Mouse (Mus musculus) forebrain, embryonic 15.5 days (tissue): ENCODE results near the gene Akt1s1. TPM values are rescaled to one million over a fixed set of nuclear protein-coding genes. Genes with fewer than 3 reads are reported as not detected.

Source experiments
- ATAC-seq: fragments of 200-750 bp; cut with Nextera tagmentation; replicated peaks from 2 replicates; pipeline ENCODE4 v1.8.0; 2017; ENCODE audit warnings: mild to moderate bottlenecking, moderate TSS enrichment, moderate library complexity
- H3K27ac ChIP-seq: fragments of 300-500 bp; sonication (generic); replicated peaks from 2 replicates; pipeline ENCODE4 v1.5.1; 2015; ENCODE audit warnings: mild to moderate bottlenecking, inconsistent platforms
- H3K27me3 ChIP-seq: fragments of 300-500 bp; sonication (generic); 2 replicates; pipeline ENCODE4 v1.6.1; 2015; ENCODE audit warnings: inconsistent platforms
- H3K36me3 ChIP-seq: fragments of 300-500 bp; sonication (generic); 2 replicates; pipeline ENCODE4 v1.6.1; 2015; ENCODE audit warnings: mild to moderate bottlenecking, inconsistent platforms
- H3K4me1 ChIP-seq: fragments of 300-500 bp; sonication (generic); 2 replicates; pipeline ENCODE4 v1.6.1; 2015; ENCODE audit warnings: inconsistent platforms
- H3K4me2 ChIP-seq: fragments of 300-500 bp; sonication (generic); replicated peaks from 2 replicates; pipeline ENCODE4 v1.6.1; 2015; ENCODE audit warnings: mild to moderate bottlenecking, inconsistent platforms
- H3K4me3 ChIP-seq: fragments of 300-500 bp; sonication (generic); 2 replicates; pipeline ENCODE4 v1.5.1; 2015; ENCODE audit warnings: mild to moderate bottlenecking, inconsistent platforms
- H3K9ac ChIP-seq: fragments of 300-500 bp; sonication (generic); replicated peaks from 2 replicates; pipeline ENCODE4 v1.6.1; 2015; ENCODE audit warnings: mild to moderate bottlenecking, inconsistent platforms
- H3K9me3 ChIP-seq: fragments of 300-500 bp; sonication (generic); 2 replicates; pipeline ENCODE4 v1.6.1; 2016; ENCODE audit warnings: inconsistent platforms
- WGBS: fragments of 180-500 bp; shearing (Covaris S2); methylation state at CpG from one replicate; pipeline ENCODE4 v1.1.7; 2015; ENCODE audit warnings: mixed read lengths; 5-methylcytosine and 5-hydroxymethylcytosine counted together
- polyA plus RNA-seq: library from polyadenylated mRNA; unstranded; fragments of >200 nt; fragmentation: Nextera tagmentation; extraction: Ambion mirVana; gene quantifications from 2 replicates; pipeline ENCODE4 v1.2.1, GENCODE M21; 2015

The Akt1s1 gene
- polyA plus RNA-seq, 1 experiment from 2014 or later: 120 TPM

DNA sequence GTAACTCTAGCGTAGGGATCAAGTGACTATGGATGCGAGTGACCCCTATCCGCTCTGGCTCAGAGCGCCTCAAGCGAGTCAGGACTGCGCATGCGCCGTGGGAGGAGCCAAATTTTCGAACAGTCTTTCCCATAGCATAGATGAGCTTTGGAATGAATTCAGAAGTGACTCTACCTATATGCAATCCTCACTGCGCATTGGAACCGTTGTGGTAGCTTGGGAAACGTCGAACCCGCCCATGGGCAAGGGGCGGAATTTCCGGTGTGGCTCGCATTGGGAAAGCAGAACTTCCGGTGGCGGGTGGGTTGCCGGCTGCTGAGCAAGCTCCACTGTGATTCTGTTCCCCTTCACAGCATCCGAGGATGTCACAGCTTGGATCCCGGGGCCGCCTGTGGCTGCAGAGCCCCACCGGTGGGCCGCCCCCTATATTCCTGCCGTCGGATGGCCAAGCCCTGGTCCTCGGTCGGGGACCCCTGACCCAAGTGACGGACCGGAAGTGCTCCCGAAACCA is 8.3 kb downstream of the Akt1s1 start, which contains the start of gene Pnkp:
Gene Pnkp, plus strand, starts transcription at position 98 of the 511 bp plus-strand sequence.
- Histone ChIP-seq H3K9me3 (no peaks in the 10 kb centered on the region), H3K4me3 (peak within 1 kb of the TSS; percentile 76), H3K36me3 (peaks cover 8% of the 10 kb centered on the region), H3K4me1 (peaks cover 63% of the 10 kb centered on the region), H3K9ac (peak within 1 kb of the TSS; percentile 91), H3K27me3 (no peaks in the 10 kb centered on the region), H3K27ac (peak within 1 kb of the TSS; percentile 93), H3K4me2 (peak within 1 kb of the TSS; percentile 94)
- ATAC-seq: peak; percentile 56
- WGBS: under 1% methylated on average over 32 of the region's 32 CpGs

DNA sequence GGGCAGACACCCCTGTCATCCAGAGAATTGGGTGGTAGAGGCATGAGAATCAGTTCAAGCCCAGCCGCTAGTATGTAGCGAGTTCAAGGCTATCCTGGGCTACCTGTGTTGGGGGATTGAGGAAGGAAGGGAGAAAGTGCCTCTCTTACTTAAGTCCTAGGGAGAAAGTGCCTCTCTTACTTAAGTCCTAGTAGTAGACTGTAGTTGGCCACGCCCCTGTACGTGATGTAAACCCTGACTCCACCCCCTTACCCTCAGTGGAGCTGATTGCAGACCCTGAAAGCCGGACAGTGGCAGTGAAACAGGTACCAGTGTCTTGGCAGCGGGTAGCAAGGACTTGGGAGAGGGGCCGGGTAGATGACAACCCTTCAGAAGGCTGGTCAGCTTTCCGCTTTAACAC is 9.1 kb downstream of the Akt1s1 start:
- ATAC-seq: no peak
- peaks cover 16% of the 10 kb centered on the region for H3K36me3 ChIP-seq
- H3K4me1 ChIP-seq: peaks cover 63% of the 10 kb centered on the region
- peak overlapping the region; percentile 93 for H3K27ac ChIP-seq
- 31% methylated on average over 8 of the region's 8 CpGs for WGBS
- H3K9me3 ChIP-seq: no peaks in the 10 kb centered on the region
- peak overlapping the region; percentile 76 for H3K4me3 ChIP-seq
- no peaks in the 10 kb centered on the region for H3K27me3 ChIP-seq
- H3K4me2 ChIP-seq: peak overlapping the region; percentile 94
- H3K9ac ChIP-seq: peak overlapping the region; percentile 91; the same call in 1 of the 2 replicates

DNA sequence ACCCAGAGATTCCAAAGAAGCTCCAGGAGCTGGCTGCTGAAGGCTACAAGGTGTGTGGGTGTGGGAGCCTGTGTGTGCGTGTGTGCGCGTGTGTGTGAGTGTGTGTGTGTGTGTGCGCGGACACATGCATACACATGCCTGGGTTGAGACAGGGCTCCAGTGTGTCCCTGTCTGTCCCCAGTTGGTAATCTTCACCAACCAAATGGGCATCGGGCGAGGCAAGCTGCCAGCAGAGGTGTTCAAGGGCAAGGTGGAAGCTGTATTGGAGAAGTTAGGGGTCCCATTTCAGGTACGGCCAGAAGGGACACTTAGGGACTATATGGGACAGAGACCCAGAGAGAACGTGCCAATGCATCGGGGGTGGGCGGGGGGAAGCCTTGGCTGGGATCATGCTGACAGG is 11.1 kb downstream of the Akt1s1 start:
- Histone ChIP-seq H3K36me3 (peaks cover 36% of the 10 kb centered on the region), H3K4me2 (no peak overlapping the region), H3K4me3 (no peak overlapping the region), H3K27me3 (no peaks in the 10 kb centered on the region), H3K9me3 (no peaks in the 10 kb centered on the region), H3K27ac (no peak overlapping the region), H3K9ac (no peak overlapping the region), H3K4me1 (peaks cover 48% of the 10 kb centered on the region)
- 95% methylated on average over 11 of the region's 11 CpGs for WGBS
- no peak for ATAC-seq

DNA sequence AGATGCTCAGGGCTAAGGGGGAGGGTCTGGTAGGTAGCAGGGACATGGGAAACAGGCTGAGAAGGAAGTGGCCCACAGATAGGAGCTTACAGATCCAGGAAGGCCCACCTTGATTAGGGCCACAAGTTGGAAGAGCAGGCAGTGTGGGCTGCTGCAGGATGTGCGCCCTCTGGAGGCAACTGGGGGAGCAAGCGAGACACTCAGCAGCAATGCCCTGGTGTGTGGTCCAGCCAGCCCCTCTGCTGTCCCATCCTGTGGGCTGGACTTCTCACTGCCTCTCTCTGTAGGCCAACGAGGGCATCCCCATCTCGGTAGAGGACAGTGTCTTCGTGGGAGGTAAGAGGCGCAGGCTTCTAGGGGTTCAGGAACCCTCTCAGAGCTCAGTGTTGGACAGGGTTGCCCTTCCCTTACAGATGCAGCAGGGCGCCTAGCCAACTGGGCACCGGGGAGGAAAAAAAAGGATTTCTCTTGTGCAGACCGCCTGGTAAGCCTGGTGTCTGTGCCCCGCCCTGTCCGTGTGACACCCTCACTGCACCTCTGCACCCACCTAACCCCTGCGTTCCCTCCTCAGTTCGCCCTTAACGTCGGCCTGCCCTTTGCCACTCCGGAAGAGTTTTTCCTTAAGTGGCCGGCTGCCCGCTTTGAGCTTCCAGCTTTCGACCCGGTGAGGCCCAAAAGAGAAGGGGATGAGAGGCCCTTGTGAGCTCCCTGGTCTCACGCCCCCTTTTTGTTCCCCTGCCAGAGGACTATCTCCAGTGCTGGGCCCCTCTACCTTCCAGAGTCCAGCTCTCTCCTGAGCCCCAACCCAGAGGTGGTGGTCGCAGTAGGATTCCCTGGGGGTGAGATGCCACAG is 12.0 kb downstream of the Akt1s1 start:
- peak overlapping the region; percentile 14; the same call in 1 of the 2 replicates for H3K9ac ChIP-seq
- 0 out of 2 replicates have a peak, but pooled peaks have one; percentile 5 for ATAC-seq

DNA sequence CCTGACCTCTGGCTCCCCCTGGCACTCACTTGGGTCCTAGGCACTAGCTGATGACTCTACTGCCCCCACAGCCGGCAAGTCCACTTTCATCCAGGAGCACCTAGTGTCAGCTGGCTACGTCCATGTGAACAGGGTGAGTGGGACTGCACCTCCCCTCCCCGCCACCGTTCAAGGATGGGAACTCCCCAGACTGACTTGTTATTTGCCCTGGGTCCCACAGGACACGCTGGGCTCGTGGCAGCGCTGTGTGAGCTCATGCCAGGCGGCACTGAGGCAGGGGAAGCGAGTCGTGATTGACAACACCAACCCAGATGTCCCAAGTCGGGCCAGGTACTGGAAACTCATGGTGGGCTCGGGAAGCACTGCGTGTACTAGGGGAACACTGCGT is 12.6 kb downstream of the Akt1s1 start:
- no peak overlapping the region; the same call in 1 of the 2 replicates for H3K27ac ChIP-seq
- 83% methylated on average over 14 of the region's 14 CpGs for WGBS
- H3K27me3 ChIP-seq: no peaks in the 10 kb centered on the region
- ATAC-seq: no peak
- H3K4me2 ChIP-seq: no peak overlapping the region
- H3K4me1 ChIP-seq: peaks cover 54% of the 10 kb centered on the region
- no peaks in the 10 kb centered on the region for H3K9me3 ChIP-seq
- peaks cover 44% of the 10 kb centered on the region for H3K36me3 ChIP-seq
- no peak overlapping the region for H3K4me3 ChIP-seq
- H3K9ac ChIP-seq: no peak overlapping the region

More for the DNA sequence above, 12.0 kb downstream of the Akt1s1 start:
- Histone ChIP-seq H3K27me3 (no peaks in the 10 kb centered on the region), H3K4me3 (no peak overlapping the region), H3K27ac (peak overlapping the region; percentile 45), H3K4me1 (peaks cover 50% of the 10 kb centered on the region), H3K4me2 (0 out of 2 replicates have a peak overlapping the region, but pooled peaks have one; percentile 7), H3K36me3 (peaks cover 44% of the 10 kb centered on the region), H3K9me3 (no peaks in the 10 kb centered on the region)
- WGBS: 46% methylated on average over 22 of the region's 22 CpGs

DNA sequence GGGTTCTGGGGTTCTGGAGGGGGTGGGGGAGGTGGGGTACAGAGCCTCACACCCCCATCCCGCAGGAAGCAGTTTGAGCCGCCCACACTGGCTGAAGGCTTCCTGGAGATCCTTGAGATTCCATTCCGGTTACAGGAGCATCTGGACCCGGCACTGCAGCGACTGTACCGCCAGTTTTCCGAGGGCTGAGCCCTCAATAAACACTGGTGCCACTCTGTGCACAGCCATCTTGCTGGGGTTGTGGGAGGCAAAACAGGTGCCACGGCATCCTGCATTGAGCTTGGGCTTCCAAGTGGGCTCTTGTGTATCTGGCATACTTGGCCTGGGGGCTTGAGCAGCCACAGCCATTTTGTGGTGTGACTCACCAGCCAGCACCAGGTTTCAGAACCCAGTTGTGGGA is 13.6 kb downstream of the Akt1s1 start:
- no peak overlapping the region for H3K27ac ChIP-seq
- H3K9ac ChIP-seq: no peak overlapping the region
- no peak for ATAC-seq
- H3K9me3 ChIP-seq: no peaks in the 10 kb centered on the region
- 84% methylated on average over 8 of the region's 8 CpGs for WGBS
- H3K27me3 ChIP-seq: no peaks in the 10 kb centered on the region
- H3K4me3 ChIP-seq: no peak overlapping the region
- peaks cover 56% of the 10 kb centered on the region for H3K4me1 ChIP-seq
- peaks cover 44% of the 10 kb centered on the region for H3K36me3 ChIP-seq
- no peak overlapping the region for H3K4me2 ChIP-seq

DNA sequence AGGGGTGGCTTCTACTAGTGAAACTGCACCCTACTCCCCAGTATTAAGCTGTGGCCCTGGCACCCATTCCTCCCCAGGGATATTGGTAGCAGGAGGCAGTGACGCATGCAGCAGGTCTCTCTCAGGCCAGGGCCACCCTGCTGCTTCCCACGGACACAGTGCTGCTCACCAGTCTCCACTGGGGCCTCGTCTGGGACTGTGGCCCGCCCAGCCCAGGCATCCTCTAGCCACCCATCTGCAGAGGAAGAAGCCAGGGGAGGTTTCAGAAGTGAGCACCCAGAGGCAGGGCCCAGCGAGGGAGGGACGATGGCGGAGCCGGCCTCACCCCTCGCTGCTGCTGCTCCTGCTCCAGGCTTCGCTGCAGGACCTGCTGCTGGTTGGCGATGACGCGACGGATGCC is 14.4 kb downstream of the Akt1s1 start:
- 90% methylated on average over 14 of the region's 14 CpGs for WGBS
- Histone ChIP-seq H3K4me1 (peaks cover 56% of the 10 kb centered on the region), H3K4me2 (no peak overlapping the region), H3K9ac (no peak overlapping the region), H3K36me3 (peaks cover 44% of the 10 kb centered on the region), H3K9me3 (no peaks in the 10 kb centered on the region), H3K4me3 (no peak overlapping the region), H3K27ac (no peak overlapping the region), H3K27me3 (no peaks in the 10 kb centered on the region)
- no peak for ATAC-seq

DNA sequence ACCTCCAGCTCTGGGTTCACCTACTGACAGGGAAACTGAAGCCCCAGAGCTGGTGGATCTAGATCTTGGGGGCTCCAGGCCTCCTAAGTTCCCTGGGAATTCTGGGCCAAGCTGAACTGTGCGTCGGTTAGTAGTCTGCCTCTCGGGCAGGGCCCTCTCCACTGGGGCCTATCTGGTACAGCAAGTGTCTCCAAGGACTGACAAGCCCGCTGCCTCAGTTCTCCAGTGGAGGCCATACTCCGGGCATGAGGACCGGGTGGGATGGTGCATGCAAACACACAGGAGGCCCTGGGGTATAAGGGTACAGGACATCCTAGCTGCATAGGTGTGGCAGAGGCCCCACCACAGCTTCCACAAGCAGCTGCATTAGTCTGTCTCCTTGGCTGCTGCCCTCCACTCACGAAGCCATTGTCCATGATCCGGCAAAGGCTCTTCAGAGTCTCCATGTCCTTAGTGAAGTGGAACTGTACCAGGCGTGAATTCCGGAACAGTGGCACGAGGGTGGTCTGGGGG is 15.2 kb downstream of the Akt1s1 start:
- no peak overlapping the region for H3K4me3 ChIP-seq
- H3K27ac ChIP-seq: no peak overlapping the region
- peaks cover 44% of the 10 kb centered on the region for H3K36me3 ChIP-seq
- H3K27me3 ChIP-seq: no peaks in the 10 kb centered on the region
- H3K9ac ChIP-seq: no peak overlapping the region
- no peak for ATAC-seq
- no peak overlapping the region for H3K4me2 ChIP-seq
- peaks cover 54% of the 10 kb centered on the region for H3K4me1 ChIP-seq
- WGBS: 83% methylated on average over 11 of the region's 11 CpGs
- H3K9me3 ChIP-seq: no peaks in the 10 kb centered on the region

DNA sequence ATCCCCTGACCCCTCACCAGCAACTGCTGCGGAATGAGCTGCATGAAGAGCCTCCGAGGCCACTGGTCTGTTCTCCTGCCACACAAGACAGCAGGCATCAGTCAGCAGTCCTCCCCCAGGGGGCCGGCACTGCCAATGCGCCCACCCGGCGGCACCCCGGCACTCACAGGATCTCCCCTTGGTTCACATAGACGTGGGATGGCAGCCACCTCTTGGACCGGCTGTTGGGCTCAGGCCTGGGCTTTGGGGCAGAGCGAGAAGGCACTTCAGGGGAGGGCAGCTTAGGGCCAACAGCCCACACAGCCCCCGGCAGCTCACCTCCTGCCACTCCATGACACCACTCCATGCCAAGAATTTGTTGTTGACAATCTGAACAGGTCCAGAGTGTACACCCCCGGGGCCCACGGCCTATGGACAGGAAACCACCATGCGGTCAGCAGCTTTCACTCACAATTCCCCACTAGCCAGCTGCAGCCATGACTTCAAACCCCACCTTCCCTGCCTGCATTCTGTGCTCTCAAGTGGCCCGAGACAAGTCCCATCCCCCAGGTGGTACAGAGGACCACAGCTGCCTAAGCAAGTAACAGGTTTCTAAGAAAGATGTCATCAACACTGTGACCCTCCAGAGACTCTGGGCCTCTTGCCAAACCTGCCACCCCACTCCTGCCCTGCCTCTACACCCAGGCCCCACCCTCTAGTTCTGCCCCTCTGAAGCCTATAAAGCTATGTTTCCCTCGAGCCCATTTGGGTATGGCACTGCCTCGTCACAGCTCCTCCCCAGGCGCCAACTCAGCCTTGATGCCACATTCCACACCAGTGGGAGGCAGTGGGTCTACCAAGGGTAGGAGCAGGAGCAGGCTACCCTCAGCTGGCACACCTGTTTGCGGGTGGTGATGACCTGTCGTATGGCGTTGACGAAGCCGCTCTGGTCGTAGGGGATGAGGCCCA is 16.1 kb downstream of the Akt1s1 start:
- Histone ChIP-seq H3K4me3 (no peak overlapping the region), H3K9me3 (no peaks in the 10 kb centered on the region), H3K27ac (no peak overlapping the region), H3K4me1 (peaks cover 54% of the 10 kb centered on the region), H3K27me3 (no peaks in the 10 kb centered on the region), H3K36me3 (peaks cover 44% of the 10 kb centered on the region), H3K4me2 (no peak overlapping the region), H3K9ac (no peak overlapping the region)
- WGBS: 79% methylated on average over 24 of the region's 24 CpGs
- ATAC-seq: no peak

DNA sequence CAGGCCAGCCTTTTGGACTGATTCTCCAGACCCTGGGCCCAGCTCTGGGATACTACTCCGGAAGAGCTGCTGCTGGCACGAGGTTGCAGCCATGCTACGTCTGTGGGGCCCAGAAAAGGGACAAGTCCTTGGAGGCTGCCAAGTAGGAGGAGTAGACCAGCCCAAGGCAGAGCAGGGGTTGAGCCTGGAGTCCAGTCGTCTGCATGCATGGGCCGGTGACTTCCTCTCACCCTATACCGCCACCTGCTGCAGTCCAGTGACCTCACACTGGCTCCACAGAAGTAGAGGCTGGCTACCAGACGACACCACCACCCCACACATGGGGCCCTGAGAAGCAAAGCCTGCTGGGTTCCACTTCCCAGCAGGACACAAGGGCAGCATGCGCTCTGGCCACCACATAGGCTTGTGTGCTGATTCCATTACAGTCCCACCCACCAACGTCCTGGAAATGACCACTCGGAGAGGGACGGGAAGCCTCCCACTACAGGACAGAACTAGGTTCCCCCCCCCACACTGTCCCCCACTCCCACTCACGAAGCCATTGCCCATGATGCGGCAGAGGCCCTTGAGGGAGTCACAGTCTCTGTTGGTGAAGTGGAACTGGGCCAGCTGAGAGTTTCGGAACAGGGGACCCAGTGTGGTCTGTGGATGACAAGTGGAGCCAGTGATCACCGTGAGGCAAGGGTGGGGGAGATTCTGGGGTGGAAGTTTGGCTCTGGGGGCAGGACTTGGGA is 17.7 kb downstream of the Akt1s1 start:
- peaks cover 43% of the 10 kb centered on the region for H3K36me3 ChIP-seq
- H3K27me3 ChIP-seq: no peaks in the 10 kb centered on the region
- H3K9ac ChIP-seq: peak overlapping the region; percentile 96
- H3K9me3 ChIP-seq: no peaks in the 10 kb centered on the region
- ATAC-seq: no peak
- H3K4me1 ChIP-seq: peaks cover 50% of the 10 kb centered on the region
- H3K4me3 ChIP-seq: peak overlapping the region; percentile 82
- WGBS: 52% methylated on average over 15 of the region's 15 CpGs
- peak overlapping the region; percentile 13 for H3K27ac ChIP-seq
- peak overlapping the region; percentile 73 for H3K4me2 ChIP-seq

DNA sequence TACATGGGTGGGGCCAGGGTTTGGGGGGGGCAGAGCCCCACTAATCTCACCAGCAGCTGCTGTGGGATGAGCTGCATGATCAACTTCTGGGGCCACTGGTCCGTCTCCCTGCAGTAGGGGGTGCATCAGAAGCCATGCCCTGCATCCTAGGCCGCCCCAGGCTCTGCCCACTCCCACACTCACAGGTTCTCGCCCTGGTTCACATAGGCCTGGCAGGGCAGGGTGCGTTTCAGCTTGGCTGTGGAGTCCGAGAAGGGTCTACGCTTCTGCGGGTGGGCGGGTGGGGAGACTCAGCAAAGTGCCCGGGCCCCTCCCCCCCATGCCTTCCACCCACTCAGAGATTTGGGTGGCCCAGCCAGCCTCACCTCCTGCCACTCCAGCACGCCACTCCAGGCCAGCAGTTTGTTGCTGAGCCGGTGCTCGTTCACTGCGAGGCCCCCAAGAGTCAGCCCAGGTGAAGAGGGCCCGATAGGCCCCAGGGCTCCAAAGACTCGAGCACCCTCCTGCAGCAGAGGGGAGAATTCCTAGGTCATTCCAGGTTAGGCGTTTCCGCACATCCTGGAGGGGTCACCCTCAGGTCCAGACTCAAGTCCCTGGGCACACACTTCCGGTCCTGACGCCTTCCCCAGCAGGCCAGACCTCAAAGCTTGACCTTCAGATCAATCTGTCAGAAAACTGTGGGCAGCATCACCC is 18.4 kb downstream of the Akt1s1 start:
- Histone ChIP-seq H3K4me3 (peak overlapping the region; percentile 82), H3K27me3 (no peaks in the 10 kb centered on the region), H3K9ac (peak overlapping the region; percentile 96), H3K27ac (no peak overlapping the region), H3K36me3 (peaks cover 36% of the 10 kb centered on the region), H3K4me2 (peak overlapping the region; percentile 73), H3K4me1 (peaks cover 49% of the 10 kb centered on the region), H3K9me3 (no peaks in the 10 kb centered on the region)
- 73% methylated on average over 19 of the region's 19 CpGs for WGBS
- ATAC-seq: no peak
